Mouse (Mus musculus) midbrain, postnatal 0 days (tissue): ENCODE results near the gene Unc13d. TPM values are rescaled to one million over a fixed set of nuclear protein-coding genes. Genes with fewer than 3 reads are reported as not detected.

Experiments
- ATAC-seq: fragments of 200-750 bp; cut with Nextera tagmentation; 2 replicates; pipeline ENCODE4 v1.8.0; 2017; ENCODE audit warnings: moderate number of reproducible peaks, mild to moderate bottlenecking, moderate TSS enrichment, moderate library complexity; ENCODE audit not compliant: low FRiP score
- DNase-seq: peaks from one replicate; pipeline ENCODE4 v3.0.0-alpha.2; 2015; ENCODE audit warnings: low spot score
- H3K27ac ChIP-seq: fragments of 300-500 bp; sonication (generic); 2 replicates; pipeline ENCODE4 v1.5.1; 2014; ENCODE audit warnings: low read depth, mild to moderate bottlenecking, low read length, mixed read lengths
- H3K27me3 ChIP-seq: fragments of 300-500 bp; sonication (generic); 2 replicates; pipeline ENCODE4 v1.6.1; 2014; ENCODE audit warnings: low read length, control low read depth, mixed read lengths; ENCODE audit not compliant: insufficient read depth
- H3K36me3 ChIP-seq: fragments of 300-500 bp; sonication (generic); 2 replicates; pipeline ENCODE4 v1.6.1; 2014; ENCODE audit warnings: low read length, control low read depth, mixed read lengths; ENCODE audit not compliant: insufficient read depth
- H3K4me1 ChIP-seq: fragments of 300-500 bp; sonication (generic); 2 replicates; pipeline ENCODE4 v1.6.1; 2014; ENCODE audit warnings: mild to moderate bottlenecking, control low read depth, antibody characterized with exemption, low read length, mixed read lengths; ENCODE audit not compliant: insufficient read depth
- H3K4me2 ChIP-seq: fragments of 300-500 bp; sonication (generic); 2 replicates; pipeline ENCODE4 v1.6.1; 2014; ENCODE audit warnings: low read depth, mild to moderate bottlenecking, low read length, mixed read lengths; ENCODE audit not compliant: poor library complexity, severe bottlenecking
- H3K4me3 ChIP-seq: fragments of 300-500 bp; sonication (generic); 2 replicates; pipeline ENCODE4 v1.5.1; 2014; ENCODE audit warnings: low read depth, mild to moderate bottlenecking, low read length, moderate library complexity
- H3K9ac ChIP-seq: fragments of 300-500 bp; sonication (generic); replicated peaks from 2 replicates; pipeline ENCODE4 v1.6.1; 2014; ENCODE audit warnings: mild to moderate bottlenecking, low read length, moderate library complexity, mixed read lengths; ENCODE audit not compliant: poor library complexity, severe bottlenecking
- H3K9me3 ChIP-seq: fragments of 300-500 bp; sonication (generic); 2 replicates; pipeline ENCODE4 v1.6.1; 2016; ENCODE audit warnings: low read length, control low read depth
- CTCF ChIP-seq: IDR thresholded peaks from 2 replicates; pipeline ENCODE4 v1.5.1; 2016; ENCODE audit warnings: antibody characterized with exemption, mild to moderate bottlenecking
- WGBS: fragments of 180-500 bp; shearing (Covaris S2); extraction: QIAGEN DNeasy Blood & Tissue Kit; methylation state at CpG from one replicate; pipeline ENCODE4 v1.1.7; 2014; 5-methylcytosine and 5-hydroxymethylcytosine counted together
- polyA plus RNA-seq: library from polyadenylated mRNA; unstranded; fragments of >200 nt; fragmentation: Nextera tagmentation; extraction: Ambion mirVana; gene quantifications from 2 replicates; pipeline ENCODE4 v1.2.1, GENCODE M21; 2015
- total RNA-seq: library from RNA; depleted of rRNA; stranded (reverse); fragments of >200 nt; gene quantifications from 2 replicates; pipeline ENCODE4 v1.2.3, GENCODE M21; 2014

Unc13d gene
- total and polyA plus RNA-seq, 2 experiments from 2014 or later: 0.22 to 0.77 TPM

DNA sequence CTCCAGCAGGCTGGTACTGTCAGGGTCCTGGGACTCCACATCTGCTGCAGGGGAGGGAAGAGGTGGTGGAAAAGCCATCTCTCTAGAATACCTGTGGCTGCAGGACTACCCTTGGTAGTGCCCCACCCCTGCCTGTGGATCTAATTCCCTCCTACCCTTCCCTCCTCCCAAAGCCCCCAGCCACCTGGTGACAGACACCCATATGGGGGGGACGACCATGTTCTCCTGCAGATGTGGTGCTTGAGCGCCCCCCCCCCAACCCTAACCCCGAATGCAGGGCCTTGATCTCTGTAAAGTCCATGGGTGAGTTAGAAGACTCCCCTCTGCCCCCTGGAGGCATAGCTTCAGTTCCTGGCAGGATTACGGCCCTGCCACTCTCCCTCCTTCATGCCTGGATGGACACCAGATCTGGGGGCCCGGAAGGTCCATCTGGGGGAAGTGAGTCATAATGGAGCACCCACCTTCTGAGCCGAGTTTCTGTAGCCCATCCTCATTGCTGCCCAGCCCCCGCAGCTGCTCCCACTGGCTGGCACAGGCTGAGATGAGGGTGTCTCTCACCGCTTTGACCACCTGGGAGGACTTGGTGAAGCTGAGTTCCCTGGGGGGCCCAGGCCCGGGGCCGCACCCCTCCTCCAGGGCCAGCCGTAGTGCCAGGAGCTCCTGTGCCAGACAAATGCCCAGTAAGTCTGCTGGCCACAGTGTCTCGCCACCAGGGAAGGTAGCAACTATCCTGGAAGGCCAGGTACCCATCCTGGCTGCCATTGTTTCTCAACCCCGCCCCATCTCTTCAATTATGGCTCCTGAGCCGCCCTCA lies 29.4 kb upstream of the Unc13d start:
- H3K36me3 ChIP-seq: no peaks in the 10 kb centered on the region
- H3K4me1 ChIP-seq: no peaks in the 10 kb centered on the region
- H3K4me3 ChIP-seq: no peak overlapping the region; the same call in 1 of the 2 replicates
- 22% methylated on average over 12 of the region's 14 CpGs for WGBS
- TF ChIP-seq CTCF: peak; percentile 28
- no peaks in the 10 kb centered on the region for H3K9me3 ChIP-seq
- 0 out of 2 replicates have a peak overlapping the region, but pooled peaks have one; percentile 13 for H3K9ac ChIP-seq
- peaks cover 50% of the 10 kb centered on the region for H3K27me3 ChIP-seq
- no peak for ATAC-seq
- peak overlapping the region; percentile 66 for H3K4me2 ChIP-seq
- H3K27ac ChIP-seq: no peak overlapping the region
- no peak for DNase-seq

DNA sequence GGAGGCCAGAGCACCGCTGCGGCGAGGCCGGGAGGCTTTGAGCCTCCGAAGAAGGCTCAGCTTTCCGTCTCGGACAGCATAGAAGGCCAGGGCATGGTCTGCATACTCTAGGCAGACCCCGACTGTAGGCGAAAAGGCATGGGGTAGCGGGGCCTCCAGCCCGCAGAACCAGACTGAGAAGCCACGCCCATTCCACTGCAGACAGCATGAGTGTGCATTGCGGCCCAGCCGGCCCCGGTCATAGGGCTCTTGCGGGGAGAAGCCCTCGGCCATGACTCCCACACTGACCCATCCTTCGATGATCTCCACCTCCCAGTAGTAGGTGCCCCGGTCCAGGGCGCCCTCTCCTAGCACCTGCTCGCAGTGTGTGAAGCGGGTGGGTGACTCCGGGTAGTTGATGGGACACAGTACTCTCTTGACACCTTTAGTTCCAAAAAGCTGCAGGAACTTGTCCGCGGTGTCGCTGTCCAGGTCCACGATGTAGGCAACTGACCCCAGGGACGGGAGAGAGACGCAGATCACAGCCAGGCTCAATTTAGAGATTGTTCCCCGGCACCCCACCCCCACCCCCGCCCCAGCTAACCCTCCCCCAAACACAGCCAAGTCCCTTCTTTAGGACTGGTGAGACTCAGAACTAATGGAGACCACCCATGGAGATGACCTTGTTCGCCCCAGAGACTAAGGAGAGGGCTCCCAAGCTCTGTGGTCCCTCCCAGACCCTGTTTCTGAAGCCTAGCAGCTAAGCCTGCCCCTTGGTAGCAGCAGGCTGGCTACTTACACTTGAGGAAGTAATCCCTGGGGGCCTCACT lies 28.6 kb upstream of the Unc13d start:
- ATAC-seq: no peak
- Histone ChIP-seq H3K27me3 (peaks cover 50% of the 10 kb centered on the region), H3K36me3 (no peaks in the 10 kb centered on the region), H3K9ac (0 out of 2 replicates have a peak overlapping the region, but pooled peaks have one; percentile 13), H3K4me2 (no peak overlapping the region), H3K4me3 (no peak overlapping the region), H3K27ac (no peak overlapping the region), H3K9me3 (no peaks in the 10 kb centered on the region), H3K4me1 (no peaks in the 10 kb centered on the region)
- 27% methylated on average over 31 of the region's 32 CpGs for WGBS
- no peak for DNase-seq
- TF ChIP-seq CTCF: no peak

DNA sequence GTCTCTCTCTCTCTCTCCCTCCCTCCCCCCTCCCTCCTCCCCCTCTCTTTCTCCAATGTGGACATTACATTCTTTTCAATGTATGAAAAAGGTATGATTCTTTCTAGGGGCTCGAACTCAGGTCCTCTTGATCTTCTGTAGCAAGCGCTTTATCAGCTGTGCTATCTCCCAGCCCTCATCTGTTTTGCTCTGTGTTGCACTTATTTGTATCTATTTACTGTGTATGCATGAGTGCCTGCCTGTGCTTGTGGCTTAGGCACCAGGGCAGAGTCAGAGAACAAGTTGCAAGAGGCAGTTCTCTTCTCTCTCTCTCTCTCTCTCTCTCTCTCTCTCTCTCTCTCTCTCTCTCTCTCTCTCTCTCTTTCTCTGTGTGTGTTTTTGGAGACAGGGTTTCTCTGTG lies 27.3 kb upstream of the Unc13d start:
- H3K4me2 ChIP-seq: no peak overlapping the region
- DNase-seq (no peak), ATAC-seq (no peak)
- TF ChIP-seq CTCF: no peak
- H3K27me3 ChIP-seq: peaks cover 37% of the 10 kb centered on the region
- no peak overlapping the region for H3K9ac ChIP-seq
- H3K4me3 ChIP-seq: no peak overlapping the region
- no peaks in the 10 kb centered on the region for H3K9me3 ChIP-seq
- no peaks in the 10 kb centered on the region for H3K4me1 ChIP-seq
- no peak overlapping the region for H3K27ac ChIP-seq
- H3K36me3 ChIP-seq: no peaks in the 10 kb centered on the region
- WGBS: 91% methylated on average over 2 of the region's 2 CpGs

DNA sequence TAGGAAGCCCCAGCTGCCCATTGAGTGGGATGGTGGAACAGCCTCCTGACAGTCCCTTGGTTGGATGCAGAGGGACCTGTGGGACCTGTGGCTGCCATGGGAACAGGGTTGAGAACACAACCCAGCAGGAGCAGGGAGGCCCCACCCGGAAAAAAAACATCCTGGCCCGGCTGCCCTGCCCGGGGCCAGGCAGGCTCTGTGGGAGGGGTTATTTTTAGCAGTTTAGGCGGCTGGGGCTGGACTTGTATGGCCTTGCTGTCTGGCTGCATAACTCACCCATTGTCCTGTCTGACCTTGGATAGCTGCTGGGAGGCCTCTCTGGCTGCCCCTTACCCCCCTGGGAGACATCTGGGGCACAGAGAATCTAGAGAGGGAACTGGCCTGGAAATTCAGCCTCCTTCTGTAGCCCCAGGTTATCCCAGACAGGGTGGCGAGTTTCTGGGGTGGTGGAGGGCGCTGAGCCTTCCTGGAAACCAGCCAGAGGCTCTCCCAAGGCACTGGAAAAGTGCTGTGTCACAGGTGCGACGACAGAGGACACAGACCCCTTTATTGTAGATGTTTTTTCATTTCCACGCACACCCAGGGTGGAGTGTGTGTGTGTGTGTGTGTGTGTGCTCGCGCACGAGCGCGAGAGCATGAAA lies 26.4 kb upstream of the Unc13d start:
- Histone ChIP-seq H3K9me3 (no peaks in the 10 kb centered on the region), H3K36me3 (no peaks in the 10 kb centered on the region), H3K4me3 (no peak overlapping the region), H3K9ac (no peak overlapping the region), H3K4me1 (no peaks in the 10 kb centered on the region), H3K27ac (0 out of 2 replicates have a peak overlapping the region, but pooled peaks have one; percentile 21), H3K27me3 (peaks cover 28% of the 10 kb centered on the region), H3K4me2 (no peak overlapping the region)
- DNase-seq: peak; percentile 23
- WGBS: 40% methylated on average over 14 of the region's 14 CpGs
- no peak for ATAC-seq
- TF ChIP-seq CTCF: no peak

DNA sequence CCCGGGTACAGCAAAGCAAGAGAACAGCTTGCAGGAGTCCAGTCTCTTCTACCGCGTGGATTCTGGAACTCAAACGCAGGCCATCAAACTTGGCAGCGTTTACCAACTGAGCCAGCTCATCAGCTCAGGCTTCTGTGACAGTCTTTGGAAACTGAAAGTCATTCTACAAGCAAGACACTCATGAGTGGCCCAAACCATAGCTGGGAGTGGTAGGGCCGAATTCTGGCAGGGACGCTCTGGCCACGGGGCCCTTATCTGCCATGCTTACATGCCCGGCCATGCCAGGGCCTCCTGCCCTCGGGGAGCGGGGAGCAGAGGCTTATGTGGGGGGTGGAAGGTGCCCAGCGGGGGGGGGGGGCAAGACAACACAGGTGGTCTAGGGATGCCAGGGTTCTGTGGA lies 25.8 kb upstream of the Unc13d start:
- Histone ChIP-seq H3K4me3 (no peak overlapping the region), H3K4me2 (no peak overlapping the region), H3K36me3 (no peaks in the 10 kb centered on the region), H3K9me3 (no peaks in the 10 kb centered on the region), H3K27ac (0 out of 2 replicates have a peak overlapping the region, but pooled peaks have one; percentile 26), H3K9ac (no peak overlapping the region), H3K27me3 (peaks cover 22% of the 10 kb centered on the region), H3K4me1 (no peaks in the 10 kb centered on the region)
- DNase-seq (no peak), ATAC-seq (no peak)
- 79% methylated on average over 12 of the region's 12 CpGs for WGBS
- no peak for TF ChIP-seq CTCF
